Mouse (Mus musculus) layer of hippocampus, postnatal 10 days (tissue): Measurements from ENCODE around the gene Fyttd1. TPM values are rescaled to one million over a fixed set of nuclear protein-coding genes. Genes with fewer than 3 reads are reported as not detected.
A peak's percentile ranks its signal among the peaks of the same experiment; 100 is the strongest.
"Not testable (repeated sequence)": the region's sequence is repeated elsewhere in the genome, so short reads cannot be mapped to it uniquely, and the experiment has no call there.

Experiments used
- DNase-seq, 2 experiments: peaks; one replicate each; pipeline ENCODE4 v3.0.0; 2021; ENCODE audit warnings: low spot score in 2 of 2
- long read RNA-seq: library from polyadenylated mRNA; stranded (forward); transcript quantifications from one replicate; pipeline ENCODE4 v2.0.0, GENCODE M21; 2023
- total RNA-seq, 2 experiments: library from RNA; stranded (reverse); gene quantifications; 2 replicates each; pipeline ENCODE4 v1.2.3; 2021

Fyttd1 gene
- total RNA-seq: 100 to 1,000 TPM; 134 to 147 TPM
- long read RNA-seq, full-length matches to known transcripts: 73 of 96 reads
- long read RNA-seq, partial matches to known transcripts: 0 of 96 reads
- long read RNA-seq, other reads (novel, unspliced or antisense): 23 of 96 reads

- peak; percentile 93 to 97 for DNase-seq
These were observed at the start of gene Fyttd1, which contains the start of gene Rubcn for GRCm38 (mm10) chr16:32877343-32878156. Gene Fyttd1 (plus strand): TSS chr16:32877500. Gene Rubcn (minus strand): TSS chr16:32877766.

GRCm38 (mm10) chr16:32829104-32829503 lies 48.2 kb upstream of the Fyttd1 start:
- no peak for DNase-seq

GRCm38 (mm10) chr16:32831501-32831900 lies 45.8 kb upstream of the Fyttd1 start:
- DNase-seq: no peak

- DNase-seq: no peak
These were observed 30.2 kb upstream of the Fyttd1 start for GRCm38 (mm10) chr16:32847103-32847502.

- no peak for DNase-seq
These were observed 28.1 kb upstream of the Fyttd1 start for GRCm38 (mm10) chr16:32849042-32849830.

- no peak for DNase-seq
These were observed 23.7 kb upstream of the Fyttd1 start for GRCm38 (mm10) chr16:32853492-32854049.

GRCm38 (mm10) chr16:32854050-32854571 lies 23.2 kb upstream of the Fyttd1 start:
- no peak for DNase-seq

GRCm38 (mm10) chr16:32856751-32857150 lies 20.5 kb upstream of the Fyttd1 start:
- no peak for DNase-seq

- no peak for DNase-seq
These were observed 18.9 kb upstream of the Fyttd1 start for GRCm38 (mm10) chr16:32858356-32858755.

GRCm38 (mm10) chr16:32858771-32859636 lies 18.3 kb upstream of the Fyttd1 start:
- no peak for DNase-seq

GRCm38 (mm10) chr16:32861813-32862385 lies 15.4 kb upstream of the Fyttd1 start:
- DNase-seq: no peak

GRCm38 (mm10) chr16:32865401-32865800 lies 11.9 kb upstream of the Fyttd1 start:
- DNase-seq: no peak

GRCm38 (mm10) chr16:32866713-32867112 lies 10.6 kb upstream of the Fyttd1 start:
- no peak for DNase-seq

GRCm38 (mm10) chr16:32867919-32868552 lies 9.3 kb upstream of the Fyttd1 start:
- peak; percentile 84 to 89 for DNase-seq

GRCm38 (mm10) chr16:32870231-32870630 lies 7.1 kb upstream of the Fyttd1 start:
- no peak for DNase-seq

- DNase-seq: no peak
These were observed 3.9 kb upstream of the Fyttd1 start for GRCm38 (mm10) chr16:32873366-32873765.

GRCm38 (mm10) chr16:32875281-32875680 lies 2.0 kb upstream of the Fyttd1 start:
- DNase-seq: not testable (repeated sequence)

GRCm38 (mm10) chr16:32875847-32876246 lies 1.5 kb upstream of the Fyttd1 start:
- no peak for DNase-seq

- no peak for DNase-seq
These were observed 469 bp upstream of the Fyttd1 start for GRCm38 (mm10) chr16:32876831-32877230.
